Mouse (Mus musculus) kidney, adult 8-10 months (tissue): ENCODE results near the gene Spen.

ENCODE experiments used
- DNase-seq, 2 experiments: peaks; one replicate each; pipeline ENCODE4 v3.0.0; 2022

Gene Spen

DNA sequence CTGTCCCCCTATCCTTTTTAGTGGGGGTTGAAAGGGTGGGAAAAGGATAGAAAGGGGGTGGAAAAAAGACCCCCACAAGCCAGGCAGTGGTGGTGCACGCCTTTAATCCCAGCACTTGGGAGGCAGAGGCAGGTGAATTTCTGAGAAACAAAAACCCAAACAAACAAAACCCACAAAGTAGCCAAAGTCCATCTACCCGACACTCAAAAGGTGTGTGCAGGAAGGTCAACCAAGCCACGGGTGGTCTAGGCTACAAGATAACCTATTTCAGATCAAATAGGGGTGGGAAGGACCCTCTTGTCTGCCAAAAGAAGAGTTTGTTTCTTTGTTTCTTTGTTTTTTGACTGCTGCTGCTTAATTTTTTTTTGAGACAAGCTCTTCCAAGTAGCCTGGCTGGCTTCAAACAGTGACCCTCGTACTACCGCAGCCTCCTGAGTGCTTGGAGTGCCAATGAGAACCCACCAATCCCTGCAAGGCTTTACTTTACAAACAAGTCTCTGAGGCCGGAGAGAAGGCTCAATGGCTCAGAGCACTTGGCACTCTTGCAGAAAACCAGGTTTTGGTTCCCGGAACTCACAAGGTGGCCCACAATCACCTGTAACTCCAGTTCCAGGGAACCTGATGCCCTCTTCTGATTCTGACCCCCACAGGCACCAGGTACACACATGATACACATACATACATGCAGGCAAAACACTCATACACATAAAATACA lies 11.3 kb downstream of the Spen start:
- DNase-seq: no peak

DNA sequence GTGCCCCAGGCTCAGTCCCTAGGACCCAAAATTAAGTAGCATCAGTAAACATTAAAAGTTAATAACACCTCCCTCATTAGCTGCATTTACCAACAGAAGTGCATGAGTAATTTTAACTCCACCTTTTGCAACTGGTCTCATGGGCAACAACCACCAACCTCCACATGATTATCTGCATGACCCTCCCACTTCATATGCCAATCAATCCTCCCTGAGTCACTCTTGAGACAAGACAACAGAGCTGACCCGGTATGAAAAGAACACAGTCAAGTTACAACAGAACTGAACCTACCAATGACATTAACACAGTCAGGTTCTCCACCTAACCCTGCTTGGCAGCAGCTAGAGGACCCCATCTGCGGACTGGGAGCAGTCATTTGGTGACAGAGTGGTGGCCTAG lies 12.5 kb downstream of the Spen start:
- DNase-seq: no peak

DNA sequence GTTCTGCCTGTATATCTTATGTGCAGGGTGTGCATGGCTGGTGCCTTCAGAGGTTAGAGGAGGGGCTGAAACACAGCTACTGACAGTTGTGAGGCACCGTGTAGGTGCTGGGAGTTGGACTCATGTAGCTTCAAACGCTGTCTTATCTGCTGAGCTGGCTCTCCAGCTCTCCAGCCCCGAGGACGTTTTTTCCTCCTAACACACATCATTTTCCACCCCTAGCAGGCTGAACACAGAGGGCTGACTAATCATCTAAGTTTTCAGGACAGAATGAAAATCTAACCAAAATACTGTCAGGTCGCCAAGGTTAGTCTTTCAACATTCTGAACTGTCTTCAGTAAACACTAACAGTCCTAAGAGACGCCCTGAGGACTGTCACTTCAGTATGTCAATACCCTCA lies 13.7 kb downstream of the Spen start:
- DNase-seq: no peak

DNA sequence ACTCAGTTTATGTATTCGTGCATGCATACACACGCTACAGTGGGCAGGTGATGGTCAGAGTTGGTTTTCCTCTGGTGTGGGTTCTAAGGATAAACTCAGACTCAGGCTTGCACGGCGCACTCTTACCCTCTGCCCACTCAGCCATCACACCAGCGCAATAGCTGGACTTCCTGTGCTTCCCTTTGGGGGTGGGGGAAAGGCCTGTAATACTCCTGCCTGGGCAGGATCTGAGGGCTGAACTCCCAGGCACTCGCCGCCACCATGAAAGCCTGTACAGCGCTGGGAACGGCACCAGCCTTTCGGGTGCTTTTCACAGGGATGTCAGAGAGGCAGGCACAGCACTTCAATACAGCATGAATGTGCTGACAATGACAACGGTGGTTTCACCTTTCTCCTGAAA lies 15.3 kb downstream of the Spen start:
- DNase-seq: no peak

DNA sequence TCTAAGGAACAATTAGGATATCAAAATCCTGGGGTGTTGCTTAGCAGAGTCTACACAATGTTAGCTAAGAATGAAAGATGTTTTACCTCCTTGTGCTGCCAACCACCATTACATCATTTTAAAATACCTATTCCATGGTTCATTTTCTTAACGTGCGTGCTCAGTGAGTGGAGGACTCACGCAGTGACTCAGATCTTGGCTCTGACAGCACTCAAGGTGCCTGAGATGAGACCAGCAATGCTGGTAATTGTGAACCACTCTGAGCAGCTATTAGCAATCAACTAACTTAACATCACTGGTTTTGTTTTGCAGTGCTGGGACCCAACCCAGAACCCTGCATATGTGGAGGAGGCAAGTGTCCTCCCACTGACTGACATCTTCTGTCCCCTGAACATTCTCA lies 20.0 kb downstream of the Spen start:
- DNase-seq: no peak

DNA sequence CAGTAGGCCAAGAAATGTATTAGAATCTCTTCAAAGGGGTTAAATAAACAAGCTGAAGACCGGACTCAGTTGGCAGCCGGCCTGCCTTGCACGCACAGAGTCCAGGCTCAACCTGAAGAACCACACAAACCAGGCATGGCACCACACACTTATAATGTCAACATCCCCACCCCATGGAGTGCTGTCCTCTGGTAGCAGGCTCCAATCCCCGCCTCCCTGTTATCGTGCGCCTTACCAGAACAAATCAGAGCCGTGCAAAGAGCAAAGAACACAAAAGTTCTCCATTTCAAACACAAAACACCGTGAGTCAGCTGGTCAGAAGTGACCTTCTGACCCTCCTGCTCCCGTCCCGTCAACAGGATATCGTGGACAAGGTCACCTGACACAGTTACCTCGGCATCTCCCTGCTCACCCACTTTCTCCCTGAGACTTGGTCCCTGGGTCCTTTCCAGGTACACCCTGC lies 24.2 kb downstream of the Spen start:
- DNase-seq: peak; percentile 71 to 76

DNA sequence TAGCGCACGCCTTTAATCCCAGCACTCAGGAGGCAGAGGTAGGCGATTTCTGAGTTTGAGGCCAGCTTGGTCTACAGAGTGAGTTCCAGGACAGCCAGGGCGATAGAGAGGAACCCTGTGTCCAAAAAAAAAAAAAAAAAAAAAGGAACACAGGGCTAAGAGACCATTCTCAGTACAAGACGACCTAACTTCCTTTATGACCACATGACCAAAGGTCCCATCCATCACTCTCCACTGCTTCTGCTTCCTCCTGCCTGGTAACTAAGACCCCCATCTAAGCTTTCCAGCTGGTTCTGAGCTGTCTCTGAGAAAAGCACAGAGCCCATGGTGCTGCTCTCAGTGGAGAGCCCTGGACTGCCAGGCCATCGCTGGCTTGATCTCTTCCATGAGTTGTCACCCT lies 26.3 kb downstream of the Spen start:
- no peak for DNase-seq

DNA sequence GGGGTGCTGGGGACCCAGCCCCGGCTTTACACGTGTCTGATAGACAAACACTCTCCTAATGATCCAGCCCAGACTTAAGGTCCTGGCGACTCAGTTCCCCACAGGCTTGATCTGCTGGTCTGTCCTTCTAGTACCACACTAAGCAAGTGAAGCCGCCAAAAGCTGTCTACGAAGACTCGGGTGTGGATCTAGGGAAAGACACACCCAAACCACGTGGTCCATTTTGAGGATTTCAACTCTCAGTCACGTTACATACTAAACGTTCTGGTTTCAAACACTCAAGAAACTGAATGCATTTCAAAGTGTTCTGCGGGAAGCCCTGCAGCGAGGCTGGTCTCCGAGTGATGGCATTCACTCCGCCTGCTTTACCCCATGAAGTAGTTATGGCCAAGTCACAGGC lies 27.9 kb downstream of the Spen start:
- DNase-seq: no peak

DNA sequence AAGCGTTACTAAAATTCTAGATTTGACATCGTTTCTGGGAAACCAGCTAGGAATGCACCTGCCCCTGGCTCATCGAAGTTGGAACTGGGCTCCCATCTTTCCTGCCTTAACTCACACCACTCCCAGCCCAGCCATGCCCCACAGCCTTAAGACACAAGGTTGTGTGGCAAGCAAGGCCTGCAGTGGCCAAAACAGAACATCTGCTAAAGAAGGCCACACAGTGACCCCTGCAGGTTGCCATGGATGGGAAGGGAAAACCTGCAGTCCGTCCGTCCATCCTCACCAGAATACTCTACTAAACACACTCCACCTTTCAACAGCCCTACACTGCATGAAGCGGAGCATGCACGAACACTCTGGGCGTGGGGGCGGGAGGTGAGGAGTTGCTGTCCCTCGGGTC lies 31.5 kb downstream of the Spen start:
- peak; percentile 47 to 61 for DNase-seq

DNA sequence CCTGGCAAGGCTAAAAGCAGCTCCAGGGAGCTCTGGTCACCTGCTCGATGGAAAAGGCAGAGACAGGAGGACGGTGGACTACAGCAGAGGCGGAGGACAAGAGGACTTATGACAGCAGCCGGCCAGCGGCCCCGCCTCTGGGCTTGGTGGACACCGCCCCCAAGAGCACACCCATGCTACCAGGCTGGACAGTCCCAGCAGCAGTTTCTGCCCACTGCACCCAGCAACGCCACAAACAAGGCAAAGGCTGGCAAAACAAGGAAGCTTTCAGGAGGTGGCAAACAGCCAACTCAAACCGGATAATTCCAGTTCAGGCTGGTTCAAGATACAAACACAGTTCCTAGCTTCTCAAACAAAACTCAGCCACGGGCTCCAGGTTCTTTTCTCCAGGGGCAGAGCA lies 32.0 kb downstream of the Spen start:
- DNase-seq: peak; percentile 96

DNA sequence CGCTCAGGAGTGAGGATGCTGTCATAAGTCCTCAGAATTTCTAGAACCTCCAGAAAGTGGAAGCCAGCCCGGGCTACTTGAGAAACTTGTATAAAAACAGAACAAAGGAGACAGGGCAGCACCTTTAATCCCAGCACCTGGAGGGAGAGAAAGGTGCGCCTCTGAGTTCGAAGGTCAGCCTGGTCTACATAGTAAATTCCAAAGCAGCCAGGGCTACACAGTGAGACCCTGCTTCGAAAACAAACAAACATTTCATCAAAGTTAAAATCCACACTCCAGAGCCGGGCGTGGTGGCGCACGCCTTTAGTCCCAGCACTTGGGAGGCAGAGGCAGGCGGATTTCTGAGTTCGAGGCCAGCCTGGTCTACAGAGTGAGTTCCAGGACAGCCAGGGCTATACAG lies 32.6 kb downstream of the Spen start:
- no peak for DNase-seq

DNA sequence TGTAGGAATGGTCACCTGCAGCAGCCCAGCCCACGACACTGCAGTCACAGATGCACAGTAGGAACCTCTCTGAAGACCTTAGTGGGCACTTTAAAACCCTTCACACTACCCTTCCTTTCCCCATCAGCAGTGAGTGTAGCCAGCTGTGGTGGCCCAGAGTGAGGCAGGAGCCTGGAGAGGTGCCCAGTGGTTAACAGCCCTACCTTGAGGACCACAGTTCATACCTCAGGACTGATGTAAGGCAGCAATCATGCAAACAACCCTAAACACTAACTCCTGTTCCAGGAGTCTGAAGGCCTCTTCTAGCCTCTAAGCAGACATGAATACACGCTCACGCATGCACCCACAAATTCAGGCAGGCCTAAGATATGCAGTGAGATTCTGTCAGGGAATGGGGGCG lies 33.9 kb downstream of the Spen start:
- DNase-seq: no peak

DNA sequence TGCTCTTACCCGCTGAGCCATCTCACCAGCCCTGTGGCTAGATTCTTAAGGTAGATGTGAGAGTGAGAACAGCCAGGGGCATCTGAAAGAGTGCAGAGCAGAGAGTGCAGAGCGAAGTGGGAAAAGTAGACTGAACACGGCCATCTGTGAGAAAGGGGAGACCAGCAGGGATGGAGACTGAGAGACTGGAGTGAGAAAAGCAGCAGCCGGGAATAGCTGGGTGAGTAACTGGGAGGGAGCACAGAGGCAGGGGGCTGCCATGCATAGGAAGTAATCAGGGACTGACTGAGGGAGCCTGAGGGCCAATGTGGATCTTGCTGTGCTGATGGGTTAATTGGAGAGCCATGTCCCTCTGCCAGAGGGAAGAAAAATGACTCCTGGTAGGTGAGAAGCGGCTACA lies 35.7 kb downstream of the Spen start:
- DNase-seq: no peak

DNA sequence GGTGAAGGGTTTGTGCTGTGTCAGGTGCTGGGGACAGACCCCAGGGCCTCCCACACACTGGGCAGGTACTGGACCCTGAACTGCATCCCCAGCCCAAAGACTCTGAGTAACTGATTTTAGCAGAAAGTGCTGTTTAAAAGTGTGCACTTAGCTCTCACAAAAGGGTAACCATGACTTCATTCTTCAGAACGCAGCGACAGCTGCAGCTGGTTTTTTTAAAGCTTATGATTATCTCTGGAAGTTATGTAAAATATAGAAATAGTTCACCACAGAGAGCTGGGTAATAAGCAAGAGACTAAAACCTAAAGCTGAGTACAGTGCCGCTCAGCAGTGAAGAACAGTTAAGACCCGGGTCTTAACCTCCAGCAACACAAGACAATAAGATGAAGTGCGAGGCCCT lies 37.3 kb downstream of the Spen start:
- DNase-seq: no peak

DNA sequence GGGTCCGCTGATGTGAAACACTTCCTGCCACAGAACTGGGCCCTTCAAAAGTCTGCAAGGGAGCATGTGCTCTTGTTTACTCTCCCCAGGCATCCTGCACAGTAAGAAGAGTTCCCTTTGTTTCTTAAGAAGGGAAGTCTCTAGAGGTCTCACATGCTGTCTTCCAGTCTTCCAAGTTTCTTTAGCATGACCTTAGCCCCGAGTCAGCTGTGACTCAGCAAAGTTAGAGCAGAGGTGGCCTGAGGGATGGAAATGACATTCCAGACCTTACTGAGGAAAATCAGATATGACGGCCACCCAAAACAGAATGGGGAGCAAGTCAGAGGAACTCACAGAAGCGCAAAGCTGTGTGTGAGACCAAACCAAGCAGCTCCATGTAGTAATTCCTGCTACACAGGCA lies 37.8 kb downstream of the Spen start:
- DNase-seq: peak; percentile 38 to 51

DNA sequence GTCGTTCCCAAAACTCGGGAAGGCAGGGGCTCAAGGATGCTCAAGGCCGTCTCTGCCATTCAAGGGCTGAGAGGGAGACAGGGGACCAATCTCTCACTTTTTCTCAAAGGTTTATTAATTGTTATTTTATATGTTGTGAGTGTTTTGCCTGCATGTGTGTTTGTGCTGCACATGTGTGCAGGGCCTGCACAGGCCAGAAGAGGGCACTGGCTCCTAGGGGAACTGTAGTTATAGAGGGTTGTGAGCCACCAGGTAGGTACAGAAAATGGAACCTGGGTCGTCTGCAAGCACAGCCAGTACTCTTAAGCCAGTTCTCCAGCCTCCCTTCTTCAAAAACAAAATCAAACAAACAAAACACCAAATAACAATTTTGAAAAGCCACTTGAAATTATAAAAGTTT lies 49.7 kb downstream of the Spen start:
- peak in 1 of 2 experiments; percentile 32 for DNase-seq

DNA sequence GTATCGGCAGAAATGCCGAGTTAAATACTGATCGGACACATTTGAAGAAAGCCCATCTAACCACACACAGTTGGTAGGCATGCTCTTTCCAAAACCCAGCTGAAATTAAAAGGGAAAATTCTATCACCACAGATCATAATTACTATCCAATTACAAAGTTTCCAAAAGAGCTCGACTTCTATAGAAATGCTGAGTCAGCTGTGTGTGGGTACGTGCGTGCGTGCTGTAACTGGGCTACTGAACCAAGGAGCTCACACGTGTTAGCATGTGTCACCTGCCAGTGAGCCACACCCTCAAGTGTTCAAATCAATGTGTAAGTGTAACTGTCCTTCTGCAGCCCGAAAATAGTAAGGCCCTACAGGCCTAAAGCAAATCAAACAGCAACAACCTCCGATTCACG lies 50.8 kb downstream of the Spen start:
- DNase-seq: no peak

DNA sequence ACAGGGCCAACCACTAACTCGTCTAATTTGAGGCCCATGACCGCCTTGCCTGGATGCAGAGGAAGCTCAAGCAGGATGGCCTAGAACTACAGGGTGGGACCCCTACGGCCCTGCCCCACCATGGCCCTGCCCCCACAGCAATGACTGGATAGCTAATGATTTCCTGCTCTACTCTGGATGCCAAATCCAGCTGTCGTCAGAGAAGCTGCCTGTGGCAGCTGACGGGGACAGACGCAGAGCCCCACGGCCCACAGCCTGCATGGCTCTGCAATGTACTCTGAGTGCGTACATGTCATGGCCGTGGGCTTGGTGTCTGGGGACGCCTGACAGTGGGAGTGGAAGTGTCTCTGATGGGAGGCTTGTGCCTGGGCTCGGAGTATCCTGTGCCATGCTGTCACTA lies 54.3 kb downstream of the Spen start:
- no peak for DNase-seq

DNA sequence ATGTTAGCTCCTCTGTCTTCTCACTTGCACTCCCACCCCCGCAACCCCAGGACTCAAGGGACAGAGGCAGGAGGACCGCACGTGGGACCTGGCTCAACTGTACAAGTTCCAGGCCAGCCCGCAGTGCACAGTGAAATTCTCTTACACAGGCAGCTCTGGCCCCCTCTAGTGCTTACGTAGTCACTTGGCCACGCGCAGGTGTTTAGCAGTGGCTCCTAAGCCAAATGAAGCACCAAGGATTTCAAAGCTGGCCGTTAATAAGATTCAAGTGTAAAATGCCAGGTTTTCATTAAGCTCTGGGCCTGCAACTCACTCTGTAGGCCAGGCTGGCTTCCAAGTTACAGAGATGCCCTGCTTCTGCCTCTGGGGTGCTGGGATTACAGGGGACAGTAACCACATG lies 59.0 kb downstream of the Spen start:
- DNase-seq: no peak

DNA sequence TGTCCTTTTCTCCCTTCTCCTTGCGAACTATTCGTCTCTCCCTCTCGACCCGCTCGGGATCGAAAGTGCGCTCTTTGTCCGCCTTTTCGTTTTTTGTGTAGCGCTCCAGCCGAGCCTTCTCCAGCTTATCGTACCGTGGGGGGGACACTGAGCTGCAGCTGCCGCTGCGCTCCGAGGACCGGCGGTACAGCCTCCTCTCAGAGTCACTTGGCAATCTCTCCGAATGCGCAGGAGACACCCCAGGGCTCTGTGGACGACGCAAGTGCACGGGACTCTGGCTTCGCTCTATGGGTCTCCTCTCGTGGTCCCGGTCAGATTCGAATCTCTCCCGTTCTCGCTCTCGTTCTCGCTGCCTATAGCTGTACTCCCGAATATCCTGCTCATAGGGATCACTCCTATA lies 59.6 kb downstream of the Spen start:
- no peak for DNase-seq

DNA sequence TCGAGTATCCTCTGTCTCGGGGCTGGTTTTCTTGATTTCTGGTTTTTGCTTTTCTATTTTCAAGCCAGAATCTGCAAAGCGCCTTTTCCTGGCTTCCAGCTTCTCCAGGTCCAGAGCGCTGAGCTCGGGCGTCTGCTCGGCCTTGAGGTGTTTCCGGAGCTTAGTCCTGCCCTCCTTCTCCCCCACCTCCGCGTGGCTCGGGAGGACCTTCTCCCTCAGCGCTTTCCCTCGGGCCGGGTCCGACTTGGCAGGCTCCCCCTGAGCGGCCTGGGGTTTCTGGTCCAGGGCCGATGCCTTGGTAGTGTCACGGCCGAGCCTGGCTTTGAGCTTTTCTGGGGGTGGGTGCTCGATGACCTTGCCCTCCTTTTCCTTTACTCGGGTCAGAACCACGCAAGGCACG lies 60.2 kb downstream of the Spen start:
- DNase-seq: no peak

DNA sequence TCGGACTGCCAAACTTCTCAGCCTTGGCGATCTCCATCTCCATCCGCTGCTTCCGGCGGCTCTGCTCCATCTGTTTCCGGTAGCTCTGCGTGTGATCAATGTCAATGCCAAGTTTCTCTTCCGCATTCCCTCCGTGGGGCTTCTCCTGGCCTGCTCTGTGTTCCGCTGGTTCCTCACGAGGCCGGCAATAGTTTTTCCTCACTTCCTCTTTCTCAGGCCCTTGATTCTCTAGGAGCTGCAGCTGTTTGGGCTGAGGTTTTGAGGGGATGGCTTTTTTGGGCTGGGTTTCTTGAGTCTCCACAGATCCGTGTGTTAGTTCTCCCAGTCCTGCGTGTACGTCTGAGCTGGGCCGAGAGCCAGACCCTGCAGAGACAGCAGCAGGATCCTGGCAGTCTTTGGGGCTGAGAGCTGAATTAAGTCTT lies 60.7 kb downstream of the Spen start:
- peak; percentile 27 to 32 for DNase-seq

DNA sequence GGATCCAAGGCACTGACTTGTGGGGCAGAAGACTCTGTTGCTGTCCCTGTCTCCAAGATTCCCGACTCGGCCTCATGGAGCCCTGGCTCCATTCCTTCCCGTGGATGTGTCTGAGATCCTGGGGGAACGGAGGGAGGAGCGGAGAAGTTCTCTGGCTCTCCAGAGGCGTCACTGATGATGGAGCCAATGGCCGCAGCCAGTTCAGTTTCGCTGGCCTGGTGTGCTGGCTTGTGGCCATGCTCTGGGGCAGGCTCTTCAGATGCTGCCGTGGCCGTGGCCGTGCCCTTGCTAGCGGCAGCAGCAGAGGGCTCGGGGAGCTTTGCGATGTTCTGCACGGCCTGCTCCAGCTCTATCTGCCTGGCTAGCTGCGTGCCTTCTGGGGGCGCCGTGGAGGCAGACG lies 64.0 kb downstream of the Spen start:
- no peak for DNase-seq

DNA sequence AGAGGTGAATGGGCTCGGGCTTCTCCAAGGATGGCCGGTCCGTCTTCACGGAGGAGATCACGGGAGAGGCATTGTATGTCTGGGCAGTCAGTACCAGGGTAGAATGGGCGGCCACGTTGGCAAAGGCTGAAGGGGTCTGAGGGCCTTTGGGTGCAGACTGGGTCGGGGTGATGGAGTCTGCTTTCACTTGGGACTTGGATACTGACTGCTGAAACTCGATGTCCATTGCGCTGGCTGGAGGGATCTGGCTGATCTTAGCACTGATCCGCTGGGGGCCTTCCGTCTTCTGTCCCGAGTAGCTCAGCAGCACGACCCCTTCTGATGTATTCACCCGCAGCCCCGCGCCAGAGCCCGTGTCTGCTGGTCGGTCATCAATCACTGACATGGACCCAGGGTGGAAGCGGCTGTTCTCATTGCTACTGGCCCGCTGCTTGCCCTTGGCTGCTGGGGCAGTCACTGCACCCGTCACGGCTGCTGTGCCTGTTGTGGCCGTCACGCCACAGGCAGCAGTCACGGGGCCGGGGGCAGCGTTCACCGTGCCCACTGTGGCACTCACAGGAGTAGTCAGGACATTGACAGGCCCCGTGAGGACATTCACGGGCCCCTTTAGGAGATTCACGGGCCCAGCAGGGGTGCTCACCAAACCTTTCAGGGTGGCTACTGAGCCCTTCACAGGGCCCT lies 65.6 kb downstream of the Spen start:
- DNase-seq: no peak

DNA sequence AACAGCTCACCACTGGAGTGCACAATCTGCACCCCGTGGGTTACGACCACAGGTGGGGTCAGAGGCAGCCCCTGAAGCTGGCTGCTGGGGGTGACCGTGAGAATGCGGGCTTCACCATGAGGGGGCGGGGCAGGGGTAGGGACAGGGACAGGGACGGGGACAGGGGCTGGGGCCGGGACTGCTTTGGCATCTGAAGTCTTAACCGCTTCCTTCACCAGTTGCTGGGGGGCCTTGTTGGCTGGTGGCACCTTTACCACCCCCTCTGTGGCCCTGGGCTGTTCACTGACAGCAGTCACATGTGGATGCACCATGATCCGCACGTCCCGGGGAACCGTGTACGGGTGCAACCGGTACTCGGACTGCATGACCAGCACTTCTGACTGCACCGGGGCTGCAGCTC lies 66.9 kb downstream of the Spen start:
- no peak for DNase-seq
